Mouse (Mus musculus) olfactory bulb, adult 2 months (tissue): ENCODE data around the gene Efcab9.

ENCODE experiments used
- CTCF ChIP-seq: fragments of 200-500 bp; IDR thresholded peaks from 2 replicates; pipeline ENCODE4 v1.5.1; 2012; ENCODE audit warnings: low read depth, mild to moderate bottlenecking, low read length, moderate library complexity; ENCODE audit not compliant: insufficient read depth
- POLR2A ChIP-seq: fragments of 200-500 bp; IDR thresholded peaks from 2 replicates; pipeline ENCODE4 v1.6.1; 2012; ENCODE audit warnings: mild to moderate bottlenecking, low read depth, low read length, moderate library complexity; ENCODE audit not compliant: insufficient read depth

GRCm38 (mm10) chr11:32505091-32505739, 26.7 kb downstream of the Efcab9 start:
- TF ChIP-seq POLR2A (no peak), CTCF (no peak)
